Mouse (Mus musculus): ENCODE data around the gene Saa4. TPM values are rescaled to one million over a fixed set of nuclear protein-coding genes. Genes with fewer than 3 reads are reported as not detected.
"Not testable (repeated sequence)": the region's sequence is repeated elsewhere in the genome, so short reads cannot be mapped to it uniquely, and the experiment has no call there.

Gene Saa4
- polyA plus RNA-seq (2015; fragmentation: Nextera tagmentation; extraction: Ambion mirVana), result not detected in 2 replicates

DNA sequence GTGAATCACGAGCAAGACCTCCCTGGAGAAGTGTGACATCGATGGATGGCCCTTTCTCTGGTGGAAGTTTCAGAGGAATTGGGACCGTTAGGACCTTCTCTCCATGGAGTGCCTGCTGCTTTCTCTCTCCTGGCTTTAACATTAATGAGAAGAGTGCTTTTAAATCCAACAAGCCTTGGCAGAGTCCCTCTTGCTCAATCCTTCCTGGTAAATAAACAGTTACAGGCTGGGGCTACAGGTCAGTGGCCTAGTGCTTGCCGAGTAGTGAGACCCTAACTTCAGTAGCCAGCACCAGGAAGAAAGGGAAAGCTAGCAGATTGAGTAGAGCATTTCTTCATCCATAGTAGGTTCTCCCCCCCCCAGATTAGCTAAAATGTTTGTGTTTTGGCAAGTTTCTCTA, at the start of gene Saa4:
Saa4 (minus strand) TSS at position 146 of the 400 bp plus-strand sequence.
- 92% methylated on average over 4 of the region's 4 CpGs for WGBS
- H3K4me2 ChIP-seq (replicated peaks), result no peak within 1 kb of the TSS
- H3K9me3 ChIP-seq, result no peaks in the 10 kb centered on the region
- H3K36me3 ChIP-seq, result no peaks in the 10 kb centered on the region
- H3K9ac ChIP-seq (replicated peaks), result no peak within 1 kb of the TSS
- H3K4me3 ChIP-seq (replicated peaks), result no peak within 1 kb of the TSS
- no peak for ATAC-seq
- no peaks in the 10 kb centered on the region for H3K27me3 ChIP-seq
- H3K27ac ChIP-seq, result no peak within 1 kb of the TSS
- H3K4me1 ChIP-seq (replicated peaks), result no peaks in the 10 kb centered on the region

DNA sequence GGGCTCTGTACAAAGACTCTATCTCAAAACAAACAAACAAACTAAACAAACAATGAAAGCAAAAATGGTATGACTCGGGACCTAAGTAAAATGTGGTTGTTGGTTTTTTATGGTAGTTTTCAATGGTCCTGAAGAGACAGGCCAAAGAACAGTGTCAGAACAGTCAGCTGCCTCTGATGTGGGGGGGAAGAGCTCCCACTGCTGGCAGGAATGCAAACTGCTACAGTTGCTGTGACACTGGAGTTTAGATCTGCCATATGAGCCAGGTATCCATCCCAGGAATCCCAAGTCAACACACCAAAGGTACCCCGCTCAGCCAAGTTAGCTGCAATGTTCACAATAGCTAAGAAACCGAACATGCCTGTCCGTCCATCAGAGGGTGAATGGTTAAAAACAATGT, 38.3 kb upstream of the Saa4 start:
- WGBS, result 65% methylated on average over 4 of the region's 4 CpGs
- no peak overlapping the region for H3K4me3 ChIP-seq (replicated peaks)
- no peak overlapping the region for H3K9ac ChIP-seq (replicated peaks)
- H3K9me3 ChIP-seq, result no peaks in the 10 kb centered on the region
- no peaks in the 10 kb centered on the region for H3K27me3 ChIP-seq
- no peak for ATAC-seq
- H3K4me1 ChIP-seq (replicated peaks), result no peaks in the 10 kb centered on the region
- H3K4me2 ChIP-seq (replicated peaks), result no peak overlapping the region
- H3K36me3 ChIP-seq, result peaks cover 81% of the 10 kb centered on the region
- H3K27ac ChIP-seq, result no peak overlapping the region

DNA sequence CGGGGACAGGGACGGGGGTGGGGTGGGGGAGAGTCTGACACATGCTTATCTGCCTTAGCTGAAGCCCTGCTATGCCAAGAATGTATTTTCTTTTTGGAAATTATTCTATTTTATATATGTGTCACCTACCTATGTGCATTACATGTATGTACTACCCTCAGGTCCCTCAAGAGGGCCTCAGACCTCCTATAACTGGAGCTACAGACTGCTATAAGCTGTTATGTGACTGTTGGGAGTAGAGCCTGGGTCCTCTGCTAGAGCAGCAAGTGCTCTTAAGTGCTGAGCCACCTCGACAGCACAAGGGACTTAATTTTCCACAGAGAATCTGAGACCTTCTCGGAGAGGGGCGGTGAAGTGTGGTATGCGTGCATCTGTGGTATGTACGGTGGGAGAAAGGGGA, 36.0 kb upstream of the Saa4 start:
- 97% methylated on average over 7 of the region's 7 CpGs for WGBS
- peaks cover 78% of the 10 kb centered on the region for H3K36me3 ChIP-seq
- H3K9me3 ChIP-seq, result no peaks in the 10 kb centered on the region
- H3K27me3 ChIP-seq, result no peaks in the 10 kb centered on the region
- H3K4me3 ChIP-seq (replicated peaks), result no peak overlapping the region
- no peak for ATAC-seq
- H3K27ac ChIP-seq, result no peak overlapping the region
- H3K9ac ChIP-seq (replicated peaks), result no peak overlapping the region
- no peak overlapping the region for H3K4me2 ChIP-seq (replicated peaks)
- H3K4me1 ChIP-seq (replicated peaks), result no peaks in the 10 kb centered on the region

DNA sequence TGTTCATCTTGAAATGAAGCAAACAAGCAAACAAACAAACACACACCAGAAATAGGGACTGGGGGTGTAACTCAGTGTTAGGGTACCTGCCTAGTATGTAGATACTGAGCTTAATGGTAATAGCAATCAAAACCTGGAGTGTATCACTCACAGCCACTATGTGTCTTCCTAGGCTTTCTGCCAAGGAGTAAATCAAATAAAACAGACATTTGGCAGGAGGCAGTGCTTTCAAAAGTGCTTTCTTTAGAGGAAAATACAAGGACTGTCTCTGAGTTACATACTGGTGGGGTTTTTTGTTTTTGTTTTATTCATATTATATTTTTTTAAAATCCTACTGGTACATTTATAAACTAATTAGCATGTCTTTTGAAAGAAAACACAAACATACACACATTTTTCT, 35.0 kb upstream of the Saa4 start:
- H3K9ac ChIP-seq (replicated peaks), result no peak overlapping the region
- H3K4me1 ChIP-seq (replicated peaks), result no peaks in the 10 kb centered on the region
- H3K9me3 ChIP-seq, result no peaks in the 10 kb centered on the region
- H3K4me2 ChIP-seq (replicated peaks), result no peak overlapping the region
- no peak overlapping the region for H3K27ac ChIP-seq
- H3K27me3 ChIP-seq, result no peaks in the 10 kb centered on the region
- H3K4me3 ChIP-seq (replicated peaks), result no peak overlapping the region
- peaks cover 79% of the 10 kb centered on the region for H3K36me3 ChIP-seq
- ATAC-seq, result no peak

DNA sequence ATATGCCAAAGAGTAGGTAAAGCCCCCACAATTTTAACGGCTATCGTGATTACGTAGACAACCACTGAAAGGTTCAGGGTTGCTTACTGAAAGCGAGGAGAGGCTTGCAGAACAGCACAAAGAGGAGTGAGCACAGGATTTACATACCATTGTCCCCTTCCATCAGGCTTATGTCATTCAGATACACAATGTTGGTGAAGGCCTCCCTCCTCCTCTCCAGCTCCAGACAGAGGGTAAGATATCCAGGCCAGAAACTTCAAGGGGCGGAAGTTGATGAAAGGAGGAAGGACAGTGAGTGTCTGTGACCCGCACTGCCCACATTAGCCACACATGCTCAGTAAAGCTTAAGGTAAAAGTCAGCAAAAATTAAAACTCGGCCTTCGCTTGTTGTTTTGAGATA, 32.3 kb upstream of the Saa4 start:
- no peaks in the 10 kb centered on the region for H3K9me3 ChIP-seq
- H3K27me3 ChIP-seq, result no peaks in the 10 kb centered on the region
- no peak overlapping the region for H3K27ac ChIP-seq
- no peak overlapping the region for H3K9ac ChIP-seq (replicated peaks)
- H3K36me3 ChIP-seq, result peaks cover 88% of the 10 kb centered on the region
- H3K4me3 ChIP-seq (replicated peaks), result no peak overlapping the region
- 57% methylated on average over 8 of the region's 8 CpGs for WGBS
- H3K4me2 ChIP-seq (replicated peaks), result no peak overlapping the region
- no peak for ATAC-seq
- no peaks in the 10 kb centered on the region for H3K4me1 ChIP-seq (replicated peaks)

DNA sequence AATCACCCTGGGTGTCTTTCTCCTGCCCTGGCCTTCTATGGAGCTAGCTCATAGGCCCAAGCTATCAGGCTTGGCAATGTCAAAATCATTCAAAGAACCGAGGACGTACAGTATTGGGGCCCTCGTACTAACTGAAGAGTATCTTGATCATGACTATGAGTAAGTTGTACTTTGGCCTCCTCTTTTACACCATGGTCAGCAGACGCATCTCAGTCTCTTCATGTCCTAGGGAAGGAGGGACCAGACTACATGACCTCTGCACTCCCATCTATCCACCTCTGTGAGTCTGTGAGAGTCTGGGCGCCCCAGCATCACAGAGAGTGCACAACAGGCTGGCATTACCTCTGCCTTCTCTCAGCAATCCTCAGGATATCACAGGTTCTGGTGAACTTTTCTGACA, 30.2 kb upstream of the Saa4 start:
- no peaks in the 10 kb centered on the region for H3K9me3 ChIP-seq
- H3K27ac ChIP-seq, result no peak overlapping the region
- H3K27me3 ChIP-seq, result no peaks in the 10 kb centered on the region
- H3K4me1 ChIP-seq (replicated peaks), result no peaks in the 10 kb centered on the region
- H3K9ac ChIP-seq (replicated peaks), result no peak overlapping the region
- 91% methylated on average over 5 of the region's 5 CpGs for WGBS
- no peak overlapping the region for H3K4me2 ChIP-seq (replicated peaks)
- H3K36me3 ChIP-seq, result peaks cover 81% of the 10 kb centered on the region
- ATAC-seq, result no peak
- H3K4me3 ChIP-seq (replicated peaks), result no peak overlapping the region

DNA sequence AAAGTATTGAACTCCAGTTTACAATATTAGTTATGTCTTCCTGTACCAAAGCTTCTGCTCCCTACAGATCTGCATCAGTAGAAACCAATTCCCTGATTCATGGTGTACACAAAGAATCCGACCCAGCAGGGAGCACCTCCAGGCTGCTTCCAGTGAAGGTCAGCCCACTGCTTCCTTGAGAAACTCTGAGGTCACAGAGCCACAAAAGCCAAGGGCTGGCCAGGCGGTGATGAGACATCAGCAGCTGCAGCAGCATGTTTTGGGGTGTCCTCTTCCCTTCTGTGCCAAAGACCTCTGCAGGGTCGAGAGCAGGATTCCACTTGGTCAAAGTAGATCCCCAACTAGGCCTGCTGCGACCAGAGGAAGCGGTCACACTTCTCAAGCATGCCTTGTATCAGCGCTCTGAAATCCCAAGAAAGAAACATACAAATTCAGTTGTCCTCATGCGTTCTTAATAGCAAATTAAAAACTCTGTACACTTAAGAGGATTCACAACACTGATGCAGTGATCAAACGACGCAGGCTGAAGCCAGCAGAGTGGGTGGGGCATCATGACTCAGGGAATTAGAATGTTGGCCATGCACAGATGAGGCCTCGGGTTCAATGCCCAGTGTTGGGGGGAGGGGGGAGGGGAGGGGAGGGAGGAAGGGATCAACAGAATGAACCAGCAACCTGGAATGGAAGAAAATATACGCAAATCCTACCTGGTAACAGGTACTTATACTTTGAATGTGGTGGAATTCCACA, 28.8 kb upstream of the Saa4 start:
- H3K27me3 ChIP-seq, result no peaks in the 10 kb centered on the region
- 72% methylated on average over 11 of the region's 11 CpGs for WGBS
- no peaks in the 10 kb centered on the region for H3K4me1 ChIP-seq (replicated peaks)
- no peak overlapping the region for H3K27ac ChIP-seq
- H3K9ac ChIP-seq (replicated peaks), result no peak overlapping the region
- no peak for ATAC-seq
- no peak overlapping the region for H3K4me3 ChIP-seq (replicated peaks)
- no peaks in the 10 kb centered on the region for H3K9me3 ChIP-seq
- H3K4me2 ChIP-seq (replicated peaks), result no peak overlapping the region
- peaks cover 70% of the 10 kb centered on the region for H3K36me3 ChIP-seq

DNA sequence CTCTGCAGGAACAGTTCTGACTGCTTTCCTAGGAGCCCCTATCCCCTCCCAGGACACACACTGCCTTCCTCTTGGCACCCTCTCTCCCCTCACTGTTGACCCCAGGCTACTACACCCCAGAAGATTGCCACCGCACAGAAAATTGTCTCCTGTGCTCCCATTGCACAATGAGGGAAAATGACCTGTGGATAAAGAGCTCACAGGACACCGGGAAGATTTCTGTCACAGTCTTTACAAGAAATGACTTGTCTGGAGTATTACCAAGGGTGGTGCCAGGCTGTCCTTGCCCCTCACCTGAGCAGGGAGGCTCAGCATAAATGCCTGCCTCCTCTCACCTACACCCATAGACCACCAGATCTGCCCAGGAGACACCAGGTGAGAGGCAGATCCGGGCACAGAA, 19.1 kb upstream of the Saa4 start, which contains the start of gene Saa2:
Saa2 (plus strand) TSS at position 301 of the 400 bp plus-strand sequence.
- no peaks in the 10 kb centered on the region for H3K36me3 ChIP-seq
- ATAC-seq, result no peak
- 78% methylated on average over 3 of the region's 3 CpGs for WGBS
- no peaks in the 10 kb centered on the region for H3K9me3 ChIP-seq
- H3K27me3 ChIP-seq, result no peaks in the 10 kb centered on the region
- H3K9ac ChIP-seq (replicated peaks), result no peak within 1 kb of the TSS
- no peak within 1 kb of the TSS for H3K4me3 ChIP-seq (replicated peaks)
- peaks cover 4% of the 10 kb centered on the region; the same call in 1 of the 2 replicates for H3K4me1 ChIP-seq (replicated peaks)
- H3K4me2 ChIP-seq (replicated peaks), result no peak within 1 kb of the TSS
- no peak within 1 kb of the TSS for H3K27ac ChIP-seq

DNA sequence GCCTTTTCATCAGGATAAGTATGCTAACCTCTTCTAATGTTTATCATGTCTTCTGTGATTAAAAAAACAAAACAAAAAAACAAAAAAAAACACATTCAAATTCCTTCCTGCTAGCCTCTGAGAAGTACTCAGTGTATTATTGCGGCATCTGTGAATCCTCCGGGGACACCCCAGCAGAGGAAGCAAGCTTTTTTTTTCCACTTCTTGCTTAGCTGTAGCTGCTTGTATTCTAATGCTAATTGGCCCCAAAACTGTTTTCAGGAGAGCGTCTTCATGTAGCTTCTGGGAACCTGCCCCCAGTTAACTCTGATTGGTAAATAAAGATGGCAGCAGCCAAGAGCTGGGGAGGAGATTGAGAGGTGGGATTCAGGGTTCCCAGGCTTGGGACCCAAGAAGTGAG, 16.1 kb upstream of the Saa4 start:
- no peak overlapping the region for H3K27ac ChIP-seq
- H3K36me3 ChIP-seq, result no peaks in the 10 kb centered on the region
- peaks cover 4% of the 10 kb centered on the region; the same call in 1 of the 2 replicates for H3K4me1 ChIP-seq (replicated peaks)
- no peaks in the 10 kb centered on the region for H3K27me3 ChIP-seq
- H3K9ac ChIP-seq (replicated peaks), result no peak overlapping the region
- no peaks in the 10 kb centered on the region for H3K9me3 ChIP-seq
- no peak for ATAC-seq
- WGBS, result 29% methylated on average over 3 of the region's 3 CpGs
- H3K4me2 ChIP-seq (replicated peaks), result no peak overlapping the region
- no peak overlapping the region for H3K4me3 ChIP-seq (replicated peaks)

DNA sequence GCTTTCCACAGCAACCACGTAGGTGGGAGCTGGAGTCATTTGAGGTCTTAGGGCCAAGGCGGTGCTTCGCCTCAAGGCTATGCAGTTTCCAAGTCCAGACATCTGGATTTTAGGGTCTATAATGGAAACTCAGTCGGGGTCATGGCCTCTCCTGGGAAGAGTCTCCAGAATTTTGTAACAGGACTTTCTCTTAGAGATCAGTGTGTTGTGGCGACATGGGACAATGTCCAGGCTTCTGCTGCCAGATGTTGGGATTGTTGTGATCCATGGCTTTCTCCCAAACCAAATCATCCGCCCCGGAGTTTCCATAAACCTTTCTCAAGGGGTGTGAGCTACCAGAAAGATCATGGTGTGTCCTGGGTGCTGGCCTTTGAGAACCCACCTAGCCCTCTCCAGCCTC, 14.0 kb upstream of the Saa4 start:
- Histone ChIP-seq H3K4me2 (replicated peaks) (no peak overlapping the region), H3K27me3 (no peaks in the 10 kb centered on the region), H3K27ac (no peak overlapping the region), H3K4me1 (replicated peaks) (peaks cover 4% of the 10 kb centered on the region; the same call in 1 of the 2 replicates), H3K9ac (replicated peaks) (no peak overlapping the region), H3K36me3 (no peaks in the 10 kb centered on the region), H3K4me3 (replicated peaks) (no peak overlapping the region), H3K9me3 (no peaks in the 10 kb centered on the region)
- 93% methylated on average over 7 of the region's 7 CpGs for WGBS
- ATAC-seq, result no peak

DNA sequence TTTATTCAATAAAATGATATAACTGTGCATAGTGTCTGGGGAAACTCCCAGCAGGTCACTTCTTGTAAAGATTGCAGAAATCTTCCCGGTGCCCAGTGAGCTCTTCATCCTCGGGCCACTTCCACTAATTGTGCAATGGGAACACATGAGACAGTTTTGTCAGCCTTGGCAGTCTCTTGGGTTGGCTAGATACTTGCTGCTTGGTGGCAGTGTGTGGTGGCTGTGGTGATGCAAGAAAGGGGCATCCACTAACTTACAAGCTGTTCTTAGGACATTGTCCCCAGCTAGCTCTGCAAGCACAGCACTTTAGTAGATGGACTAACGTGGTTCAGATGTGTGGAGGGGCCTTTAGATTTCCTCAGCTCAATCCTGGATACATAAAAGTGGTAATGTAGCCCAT, 13.4 kb upstream of the Saa4 start:
- Histone ChIP-seq H3K27ac (no peak overlapping the region), H3K4me2 (replicated peaks) (no peak overlapping the region), H3K36me3 (no peaks in the 10 kb centered on the region), H3K9ac (replicated peaks) (no peak overlapping the region), H3K27me3 (no peaks in the 10 kb centered on the region), H3K9me3 (no peaks in the 10 kb centered on the region), H3K4me1 (replicated peaks) (peaks cover 4% of the 10 kb centered on the region; the same call in 1 of the 2 replicates), H3K4me3 (replicated peaks) (no peak overlapping the region)
- ATAC-seq, result no peak
- WGBS, result 90% methylated on average over 3 of the region's 3 CpGs

DNA sequence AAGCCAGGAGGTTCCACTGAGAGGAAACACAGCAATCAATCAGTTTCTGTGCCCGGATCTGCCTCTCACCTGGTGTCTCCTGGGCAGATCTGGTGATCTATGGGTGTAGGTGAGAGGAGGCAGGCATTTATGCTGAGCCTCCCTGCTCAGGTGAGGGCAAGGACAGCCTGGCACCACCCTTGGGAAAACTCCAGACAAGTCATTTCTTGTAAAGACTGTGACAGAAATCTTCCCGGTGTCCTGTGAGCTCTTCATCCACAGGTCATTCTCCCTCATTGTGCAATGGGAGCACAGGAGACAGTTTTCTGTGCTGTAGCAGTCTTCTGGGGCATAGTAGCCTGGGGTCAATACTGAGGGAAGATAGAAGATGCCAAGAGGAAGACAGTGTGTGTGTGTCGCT, 10.5 kb upstream of the Saa4 start, which contains the start of gene Saa1:
Saa1 (minus strand) TSS at position 101 of the 400 bp plus-strand sequence.
- not testable (repeated sequence) for H3K27me3 ChIP-seq; H3K4me3 ChIP-seq (replicated peaks); H3K4me1 ChIP-seq (replicated peaks); H3K4me2 ChIP-seq (replicated peaks); H3K36me3 ChIP-seq; ATAC-seq; H3K9ac ChIP-seq (replicated peaks); H3K9me3 ChIP-seq; H3K27ac ChIP-seq
- WGBS, result 85% methylated on average over 3 of the region's 3 CpGs

DNA sequence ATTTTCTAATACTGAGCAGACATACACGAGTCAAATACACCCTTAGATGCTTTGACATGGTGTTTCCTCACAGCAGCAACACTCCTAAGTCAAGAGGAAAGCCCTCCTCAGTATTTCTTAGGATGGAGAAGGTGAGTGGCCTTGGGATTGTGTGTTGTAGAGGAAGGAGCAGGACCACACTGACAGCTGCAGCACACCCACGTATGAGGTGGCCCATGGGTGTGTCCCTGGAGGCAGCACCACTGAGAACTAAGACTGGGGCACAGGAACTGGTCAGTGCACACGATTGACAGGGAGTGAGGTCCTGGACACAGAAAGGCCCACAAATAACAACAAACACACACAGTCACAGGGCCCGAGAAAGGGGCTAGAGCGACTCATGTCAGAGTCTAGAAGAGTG, 7.6 kb upstream of the Saa4 start:
- H3K4me2 ChIP-seq (replicated peaks); H3K27ac ChIP-seq; ATAC-seq; H3K4me1 ChIP-seq (replicated peaks); H3K27me3 ChIP-seq; H3K9me3 ChIP-seq; H3K36me3 ChIP-seq; H3K9ac ChIP-seq (replicated peaks); H3K4me3 ChIP-seq (replicated peaks): not testable (repeated sequence)
- WGBS, result 80% methylated on average over 5 of the region's 5 CpGs
